ENCODE assay signal across 8 mouse cellular contexts in genomic region chr11:97362943-97363643, GRCm38 (mm10). TPM values are rescaled to one million over a fixed set of nuclear protein-coding genes. Genes with fewer than 3 reads are reported as not detected.
DNase-seq lines count a peak whose midpoint lies in the region; ATAC-seq and TF ChIP-seq lines count a peak whose summit lies in the region.

No protein-coding gene starts in this region.

- under 1% methylated on average over 49 of the region's 49 CpGs for WGBS in heart, adult 2 months
- WGBS in kidney, embryonic 15.5 days, result under 1% methylated on average over 49 of the region's 49 CpGs

- intact Hi-C loops in heart, adult 2 months (cut with DNase I), result no loop called here

- peaks cover 8% of the 10 kb centered on the region for H3K79me2 ChIP-seq in heart, adult 2 months (replicated peaks; ENCODE audit: control insufficient read depth, insufficient read depth, low read length)

- no peak overlapping the region for H3K27ac ChIP-seq in ES-E14 (ENCODE audit: insufficient read depth, low read depth, low read length, poor library complexity, severe bottlenecking)
- peak overlapping the region; percentile 85 for H3K27ac ChIP-seq in heart, adult 2 months
- peak overlapping the region; percentile 88 for H3K27ac ChIP-seq in kidney, embryonic 15.5 days

- peak overlapping the region; percentile 90 for H3K9ac ChIP-seq in ES-E14 (ENCODE audit: insufficient read depth, low read depth, low read length, poor library complexity, severe bottlenecking)
- peak overlapping the region; percentile 100 for H3K9ac ChIP-seq in heart, adult 2 months (ENCODE audit: low read depth, low read length)
- H3K9ac ChIP-seq in kidney, embryonic 15.5 days, result peak overlapping the region; percentile 95

- H3K36me3 ChIP-seq in ES-E14 (ENCODE audit: control insufficient read depth, insufficient read depth, low read length, poor library complexity, severe bottlenecking), result peaks cover under 1% of the 10 kb centered on the region; the same call in 1 of the 2 replicates
- peaks cover 8% of the 10 kb centered on the region for H3K36me3 ChIP-seq in heart, adult 2 months (ENCODE audit: control insufficient read depth, insufficient read depth, low read length)
- H3K36me3 ChIP-seq in kidney, embryonic 15.5 days, result peaks cover 3% of the 10 kb centered on the region; the same call in 1 of the 2 replicates

- H3K9me3 ChIP-seq in ES-E14 (ENCODE audit: control insufficient read depth, insufficient read depth, low read depth, low read length), result no peaks in the 10 kb centered on the region
- H3K9me3 ChIP-seq in kidney, embryonic 15.5 days (replicated peaks), result no peaks in the 10 kb centered on the region

- no peak for TF ChIP-seq EP300 in heart, adult 2 months (IDR thresholded peaks at IDR 0.05; ENCODE audit: insufficient read depth, low read depth, low read length)

- peak overlapping the region; percentile 91 to 96 for H3K4me3 ChIP-seq in ES-E14 (ENCODE audit: insufficient read depth in 1 of 2, low read depth in 1 of 2, low read length in 2 of 2, poor library complexity in 1 of 2, severe bottlenecking in 1 of 2)
- peak overlapping the region; percentile 95 for H3K4me3 ChIP-seq in heart, adult 2 months
- H3K4me3 ChIP-seq in kidney, embryonic 15.5 days (replicated peaks), result peak overlapping the region; percentile 97

- no peak for TF ChIP-seq CTCF in heart, adult 2 months (IDR thresholded peaks at IDR 0.05)

- no peaks in the 10 kb centered on the region for H3K27me3 ChIP-seq in heart, adult 2 months (ENCODE audit: control insufficient read depth, insufficient read depth, low read length)
- H3K27me3 ChIP-seq in kidney, embryonic 15.5 days, result no peaks in the 10 kb centered on the region

- in situ Hi-C loops in ES-E14 (cut with MboI; ENCODE audit: low sequenced_read_pairs in 2 of 2, unreplicated experiment in 2 of 2), result no loop called here

- peak; percentile 13; the same call in 1 of the 2 replicates for ATAC-seq in kidney, embryonic 15.5 days (replicated peaks; ENCODE audit: low FRiP score)

- 0 out of 2 replicates have a peak, but pooled peaks have one; percentile 12 for TF ChIP-seq POLR2A in heart, adult 2 months (IDR thresholded peaks at IDR 0.05; ENCODE audit: insufficient read depth, low read depth, low read length)

- H3K4me2 ChIP-seq in kidney, embryonic 15.5 days, result peak overlapping the region; percentile 92

- H3K4me1 ChIP-seq in ES-E14 (ENCODE audit: control insufficient read depth in 2 of 2, insufficient read depth in 2 of 2, low read length in 2 of 2, poor library complexity in 1 of 2), result peaks cover 6 to 9% of the 10 kb centered on the region in 2 experiments
- peaks cover 9% of the 10 kb centered on the region for H3K4me1 ChIP-seq in heart, adult 2 months (ENCODE audit: control insufficient read depth, insufficient read depth, low read length)
- H3K4me1 ChIP-seq in kidney, embryonic 15.5 days, result peaks cover 26% of the 10 kb centered on the region

- peak; percentile 43 to 44 for DNase-seq in B cell, adult 2 months
- DNase-seq in ES-E14 (ENCODE audit: low read depth, low spot score), result no peak
- peak; percentile 53 for DNase-seq in embryo, embryonic 10.5 days (ENCODE audit: low spot score)
- peak; percentile 51 to 72 for DNase-seq in heart, adult 2 months
- peak; percentile 17 for DNase-seq in lung, postnatal 25 days (ENCODE audit: low spot score)
- DNase-seq in right cerebral cortex, postnatal 25 days, result peak; percentile 41
- DNase-seq in frontal cortex, adult 2 months (ENCODE audit: extremely low spot score in 1 of 2, low spot score in 1 of 2), result no peak

TF ChIP-seq in ES-E14, 5 proteins besides CTCF, POLR2A, EP300 and RAD21:
- TF ChIP-seq HCFC1 (IDR thresholded peaks at IDR 0.05; ENCODE audit: borderline replicate concordance, insufficient read depth, low read length), result no peak
- TF ChIP-seq CHD2 (IDR thresholded peaks at IDR 0.05; ENCODE audit: low read depth, low read length), result no peak
- TF ChIP-seq ZNF384 (IDR thresholded peaks at IDR 0.05; ENCODE audit: low read depth, low read length), result no peak
- TF ChIP-seq ZC3H11A (IDR thresholded peaks at IDR 0.05; ENCODE audit: borderline replicate concordance, low read depth, low read length), result no peak
- no peak for TF ChIP-seq MAFK (IDR thresholded peaks at IDR 0.05; ENCODE audit: insufficient read depth, low read depth, low read length)

RNA-seq across cellular contexts. Expression of gene Socs7, which starts 0.7 kb away (rescaled TPM):
- total RNA-seq in ES-E14 (2012; rRNA removed), result 14.3 and 14.5 TPM in 2 replicates
- 10 to 100 TPM; 21.4 to 22.8 TPM for total RNA-seq in heart, adult 2 months (2021)
- 8.9 and 18.6 TPM in 2 replicates for polyA plus RNA-seq in heart, adult 2 months (2012; rRNA removed)
- 3.8 and 3.9 TPM in 2 replicates for polyA plus RNA-seq in kidney, embryonic 15.5 days (2015; fragmentation: Nextera tagmentation; extraction: Ambion mirVana)
- 43.3 and 44.9 TPM in 2 replicates for polyA plus RNA-seq in frontal cortex, adult 2 months (2012; rRNA removed)

RNA-seq across cellular contexts. Expression of gene Gpr179, which starts 11.2 kb away (rescaled TPM):
- total RNA-seq in ES-E14 (2012; rRNA removed), result 0.31 and 0.53 TPM in 2 replicates
- under 1 TPM; 0.05 to 0.08 TPM for total RNA-seq in heart, adult 2 months (2021)
- polyA plus RNA-seq in heart, adult 2 months (2012; rRNA removed), result 0.03 TPM in 1 of 2 replicates, not detected in the other
- 0.10 and 0.53 TPM in 2 replicates for polyA plus RNA-seq in kidney, embryonic 15.5 days (2015; fragmentation: Nextera tagmentation; extraction: Ambion mirVana)
- 0.40 and 0.66 TPM in 2 replicates for polyA plus RNA-seq in frontal cortex, adult 2 months (2012; rRNA removed)

RNA-seq across cellular contexts. Expression of gene Mrpl45, which starts 47.6 kb away (rescaled TPM):
- total RNA-seq in ES-E14 (2012; rRNA removed), result 53.8 and 76.8 TPM in 2 replicates
- total RNA-seq in heart, adult 2 months (2021), result 10 to 100 TPM; 48.9 to 62.5 TPM
- 33.7 and 51.4 TPM in 2 replicates for polyA plus RNA-seq in heart, adult 2 months (2012; rRNA removed)
- polyA plus RNA-seq in kidney, embryonic 15.5 days (2015; fragmentation: Nextera tagmentation; extraction: Ambion mirVana), result 52.4 and 54.1 TPM in 2 replicates
- 28.9 TPM in 2 replicates for polyA plus RNA-seq in frontal cortex, adult 2 months (2012; rRNA removed)

RNA-seq across cellular contexts. Expression of gene Arhgap23, which starts 52.2 kb away (rescaled TPM):
- total RNA-seq in ES-E14 (2012; rRNA removed), result 22.6 and 26.3 TPM in 2 replicates
- total RNA-seq in heart, adult 2 months (2021), result 10 to 100 TPM; 12.8 to 13.7 TPM
- polyA plus RNA-seq in heart, adult 2 months (2012; rRNA removed), result 18.4 and 19.2 TPM in 2 replicates
- polyA plus RNA-seq in kidney, embryonic 15.5 days (2015; fragmentation: Nextera tagmentation; extraction: Ambion mirVana), result 4.6 and 5.9 TPM in 2 replicates
- polyA plus RNA-seq in frontal cortex, adult 2 months (2012; rRNA removed), result 53.4 and 64.2 TPM in 2 replicates

Comparison
In these comparisons a context has a peak if more than half of its experiments do, and no peak if none do; other contexts are left out.
1. DNase-seq: peak in B cell, adult 2 months (2 of 2), embryo, embryonic 10.5 days (single experiment), heart, adult 2 months (2 of 2), lung, postnatal 25 days (single experiment) and right cerebral cortex, postnatal 25 days (single experiment); none in ES-E14 (single experiment) and frontal cortex, adult 2 months (0 of 2).
2. Peak in every context shown above with its lines, with median percentiles within 50 percentile points of each other: H3K4me3 ChIP-seq and H3K9ac ChIP-seq.